Mouse (Mus musculus): ENCODE data around the gene 4921511C20Rik. TPM values are rescaled to one million over a fixed set of nuclear protein-coding genes. Genes with fewer than 3 reads are reported as not detected.

4921511C20Rik gene
- not detected in 2 replicates for polyA plus RNA-seq (2015; fragmentation: Nextera tagmentation; extraction: Ambion mirVana)

DNA sequence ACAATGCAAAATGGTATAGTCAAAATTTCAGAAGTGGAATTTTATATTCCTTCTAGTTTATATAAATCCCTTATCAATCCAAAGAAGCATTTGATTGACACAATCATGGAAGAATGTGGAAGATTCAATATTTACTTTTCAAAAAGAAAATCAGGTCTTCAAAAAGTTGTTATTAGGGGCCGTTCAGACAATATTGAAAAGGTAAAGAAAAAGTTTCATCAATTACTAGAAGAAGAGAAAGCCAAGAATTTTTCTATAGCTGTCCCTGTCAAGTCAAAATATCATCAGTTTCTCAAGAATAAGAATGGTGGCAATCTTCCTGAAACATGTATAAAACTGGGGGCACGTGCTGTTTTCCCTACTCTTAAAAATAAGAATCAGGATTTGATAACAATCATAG lies at the start of gene 4921511C20Rik:
TSS of gene 4921511C20Rik (plus strand) at position 301 of the 400 bp plus-strand sequence.
- ATAC-seq = no peak
- no peak within 1 kb of the TSS for H3K27ac ChIP-seq (ENCODE audit: low read length)
- H3K9me3 ChIP-seq (ENCODE audit: control insufficient read depth, low read length) = no peaks in the 10 kb centered on the region
- H3K4me1 ChIP-seq (replicated peaks; ENCODE audit: control insufficient read depth, insufficient read depth, low read length) = no peaks in the 10 kb centered on the region
- no peak within 1 kb of the TSS for H3K4me2 ChIP-seq (ENCODE audit: low read length)
- H3K4me3 ChIP-seq (replicated peaks; ENCODE audit: low read length) = no peak within 1 kb of the TSS
- no peaks in the 10 kb centered on the region for H3K27me3 ChIP-seq (replicated peaks; ENCODE audit: control insufficient read depth, insufficient read depth, low read length)
- H3K9ac ChIP-seq (replicated peaks; ENCODE audit: low read depth, low read length) = no peak within 1 kb of the TSS
- H3K36me3 ChIP-seq (ENCODE audit: control insufficient read depth, insufficient read depth) = no peaks in the 10 kb centered on the region
- 91% methylated on average over 2 of the region's 2 CpGs for WGBS

Data from forebrain, embryonic 16.5 days (tissue).